Mouse (Mus musculus) G1E (cell line): Measurements from ENCODE around the gene Tbc1d4.

Experiments
- CTCF ChIP-seq: IDR thresholded peaks from 2 replicates; pipeline ENCODE4 v1.5.1; 2012; ENCODE audit warnings: low read depth, low read length, inconsistent platforms, mixed read lengths
- GATA1 ChIP-seq: IDR thresholded peaks from 2 replicates; pipeline ENCODE4 v1.6.1; 2012; ENCODE audit warnings: borderline replicate concordance, low read length, inconsistent platforms, mixed read lengths
- GATA2 ChIP-seq: IDR thresholded peaks from 2 replicates; pipeline ENCODE4 v1.6.1; 2012; ENCODE audit warnings: low read depth, low read length, inconsistent platforms, borderline replicate concordance
- POLR2AphosphoS5 ChIP-seq: IDR thresholded peaks from 2 replicates; pipeline ENCODE4 v1.6.1; 2012; ENCODE audit warnings: low read depth, low read length, inconsistent platforms; ENCODE audit not compliant: insufficient replicate concordance
- TAL1 ChIP-seq: conservative IDR thresholded peaks from 2 replicates; pipeline ENCODE4 v1.6.1; 2012; ENCODE audit warnings: low read depth, low read length, inconsistent platforms, mixed read lengths

- TF ChIP-seq CTCF: no peak
- TF ChIP-seq TAL1: no peak
- no peak for TF ChIP-seq GATA1
- no peak for TF ChIP-seq POLR2AphosphoS5
- no peak for TF ChIP-seq GATA2
These were observed 128.4 kb downstream of the Tbc1d4 start for GRCm38 (mm10) chr14:101480541-101480940.
